Mouse (Mus musculus): ENCODE measurements around the gene Yif1a.

- no peak for TF ChIP-seq CTCF (IDR thresholded peaks at IDR 0.05)
- no peak for TF ChIP-seq EP300 (IDR thresholded peaks at IDR 0.05)
Measured at GRCm38 (mm10) chr19:5069978-5070377, 18.4 kb upstream of the Yif1a start.
